Mouse (Mus musculus): Measurements from ENCODE around the gene Igsf9b.

Gene Igsf9b

GRCm38 (mm10) chr9:27298411-27299285 lies at the start of gene Igsf9b:
Gene Igsf9b, plus strand, starts transcription at chr9:27299204.
- peak; percentile 90 for DNase-seq

GRCm38 (mm10) chr9:27252034-27252714 lies 46.8 kb upstream of the Igsf9b start:
- no peak for DNase-seq

- DNase-seq = no peak
These were observed 42.5 kb upstream of the Igsf9b start for GRCm38 (mm10) chr9:27256454-27256853.

- DNase-seq = no peak
These were observed 38.5 kb upstream of the Igsf9b start for GRCm38 (mm10) chr9:27260378-27260947.

GRCm38 (mm10) chr9:27261905-27262304 lies 37.1 kb upstream of the Igsf9b start:
- DNase-seq = no peak

GRCm38 (mm10) chr9:27265009-27265408 lies 34.0 kb upstream of the Igsf9b start:
- no peak for DNase-seq

- DNase-seq = no peak
These were observed 31.1 kb upstream of the Igsf9b start for GRCm38 (mm10) chr9:27267878-27268277.

GRCm38 (mm10) chr9:27268493-27268892 lies 30.5 kb upstream of the Igsf9b start:
- DNase-seq = no peak

- no peak for DNase-seq
These were observed 29.7 kb upstream of the Igsf9b start for GRCm38 (mm10) chr9:27269322-27269721.

GRCm38 (mm10) chr9:27269904-27270303 lies 29.1 kb upstream of the Igsf9b start:
- no peak for DNase-seq

GRCm38 (mm10) chr9:27271899-27272298 lies 27.1 kb upstream of the Igsf9b start:
- DNase-seq = no peak

- no peak for DNase-seq
These were observed 26.1 kb upstream of the Igsf9b start for GRCm38 (mm10) chr9:27272858-27273257.

GRCm38 (mm10) chr9:27276282-27276839 lies 22.6 kb upstream of the Igsf9b start:
- DNase-seq = no peak

GRCm38 (mm10) chr9:27277401-27278087 lies 21.5 kb upstream of the Igsf9b start:
- DNase-seq = no peak

- no peak for DNase-seq
These were observed 20.0 kb upstream of the Igsf9b start for GRCm38 (mm10) chr9:27279041-27279440.

GRCm38 (mm10) chr9:27280976-27281375 lies 18.0 kb upstream of the Igsf9b start:
- no peak for DNase-seq

- DNase-seq = no peak
These were observed 13.2 kb upstream of the Igsf9b start for GRCm38 (mm10) chr9:27285719-27286249.

GRCm38 (mm10) chr9:27286296-27286695 lies 12.7 kb upstream of the Igsf9b start:
- no peak for DNase-seq

- DNase-seq = no peak
These were observed 12.1 kb upstream of the Igsf9b start for GRCm38 (mm10) chr9:27286859-27287258.

- DNase-seq = peak; percentile 41
These were observed 11.6 kb upstream of the Igsf9b start for GRCm38 (mm10) chr9:27287419-27287818.

- DNase-seq = no peak
These were observed 10.6 kb upstream of the Igsf9b start for GRCm38 (mm10) chr9:27288442-27288841.

- DNase-seq = no peak
These were observed 9.3 kb upstream of the Igsf9b start for GRCm38 (mm10) chr9:27289543-27290308.
